Mouse (Mus musculus) subcutaneous adipose tissue, adult 2 months (tissue): ENCODE measurements around the gene BC037034. TPM values are rescaled to one million over a fixed set of nuclear protein-coding genes. Genes with fewer than 3 reads are reported as not detected.

Experiments used
- polyA plus RNA-seq: library from polyadenylated mRNA; depleted of rRNA; stranded (reverse); fragments of >200 nt; gene quantifications from 2 replicates; pipeline ENCODE4 v1.2.3, GENCODE M21; 2012; ENCODE audit warnings: low replicate concordance; rRNA removed

Gene BC037034
- polyA plus RNA-seq = 38.8 and 71.4 TPM in 2 replicates

GRCm38 (mm10) chr5:138263260-138264206 is at the start of gene BC037034:
TSS of gene BC037034 (minus strand) at chr5:138264033.

GRCm38 (mm10) chr5:138279585-138280424 is 16.0 kb upstream of the BC037034 start, which contains the start of the genes Gm43720, Gpc2 and Stag3:
TSS of gene Gm43720 (minus strand) at chr5:138279958.
TSS of gene Gpc2 (minus strand) at chr5:138280005.
TSS of gene Stag3 (plus strand) at chr5:138280240.

GRCm38 (mm10) chr5:138272409-138272923 is 8.6 kb upstream of the BC037034 start, which contains the start of gene Gal3st4:
TSS of gene Gal3st4 (minus strand) at chr5:138272840.

GRCm38 (mm10) chr5:138255353-138256093 is 8.3 kb downstream of the BC037034 start, which contains the start of gene Lamtor4:
TSS of gene Lamtor4 (plus strand) at chr5:138255482.

GRCm38 (mm10) chr5:138225700-138226099 is 38.1 kb downstream of the BC037034 start, which contains the start of gene Nxpe5:
TSS of gene Nxpe5 (plus strand) at chr5:138225898.

Other genes with a start within 250 kb of the BC037034 start
- gene Smok3a, start 242.8 kb downstream of the BC037034 start, polyA plus RNA-seq = not detected in 2 replicates
- gene Smok3b, start 242.6 kb downstream of the BC037034 start, polyA plus RNA-seq = not detected in 2 replicates
- gene Smok3c, start 210.8 kb downstream of the BC037034 start, polyA plus RNA-seq = not detected in 2 replicates
- gene Zkscan1, start 178.9 kb downstream of the BC037034 start, polyA plus RNA-seq = 4.7 and 8.3 TPM in 2 replicates
- gene Zscan21, start 147.1 kb downstream of the BC037034 start, polyA plus RNA-seq = 8.7 and 12.5 TPM in 2 replicates
- gene Zfp113, start 108.3 kb downstream of the BC037034 start, polyA plus RNA-seq = 2.4 and 4.2 TPM in 2 replicates
- 122 and 145 TPM in 2 replicates for gene Cops6, start 103.0 kb downstream of the BC037034 start, polyA plus RNA-seq
- gene Ap4m1, start 92.0 kb downstream of the BC037034 start, polyA plus RNA-seq = 66.6 and 72.1 TPM in 2 replicates
- gene Mcm7, start 91.6 kb downstream of the BC037034 start, polyA plus RNA-seq = 20.3 and 54.7 TPM in 2 replicates
- gene Taf6, start 76.6 kb downstream of the BC037034 start, polyA plus RNA-seq = 52.1 and 79.8 TPM in 2 replicates
- gene Cnpy4, start 76.5 kb downstream of the BC037034 start, polyA plus RNA-seq = 8.0 and 11.5 TPM in 2 replicates
- gene Mblac1, start 69.7 kb downstream of the BC037034 start, polyA plus RNA-seq = 7.2 and 8.4 TPM in 2 replicates
- 3.7 and 5.3 TPM in 2 replicates for gene Nxpe5, start 38.1 kb downstream of the BC037034 start, polyA plus RNA-seq
- gene Lamtor4, start 8.6 kb downstream of the BC037034 start, polyA plus RNA-seq = 232 and 331 TPM in 2 replicates
- gene Gal3st4, start 8.8 kb upstream of the BC037034 start, polyA plus RNA-seq = 0.80 and 5.2 TPM in 2 replicates
- 0.01 TPM in 1 of 2 replicates, not detected in the other for gene Gm43720, start 15.9 kb upstream of the BC037034 start, polyA plus RNA-seq
- gene Gpc2, start 16.0 kb upstream of the BC037034 start, polyA plus RNA-seq = 6.5 and 27.6 TPM in 2 replicates
- gene Stag3, start 16.2 kb upstream of the BC037034 start, polyA plus RNA-seq = 1.2 and 1.4 TPM in 2 replicates
- 0.29 and 2.0 TPM in 2 replicates for gene Pvrig, start 77.9 kb upstream of the BC037034 start, polyA plus RNA-seq
- gene Zfp157, start 177.4 kb upstream of the BC037034 start, polyA plus RNA-seq = 3.6 and 6.4 TPM in 2 replicates